Mouse (Mus musculus): ENCODE data around the gene Lurap1. TPM values are rescaled to one million over a fixed set of nuclear protein-coding genes. Genes with fewer than 3 reads are reported as not detected.
A peak's percentile ranks its signal among the peaks of the same experiment; 100 is the strongest.

Gene Lurap1
- polyA plus RNA-seq, 1 experiment from 2014 or later: 1.5 TPM

DNA sequence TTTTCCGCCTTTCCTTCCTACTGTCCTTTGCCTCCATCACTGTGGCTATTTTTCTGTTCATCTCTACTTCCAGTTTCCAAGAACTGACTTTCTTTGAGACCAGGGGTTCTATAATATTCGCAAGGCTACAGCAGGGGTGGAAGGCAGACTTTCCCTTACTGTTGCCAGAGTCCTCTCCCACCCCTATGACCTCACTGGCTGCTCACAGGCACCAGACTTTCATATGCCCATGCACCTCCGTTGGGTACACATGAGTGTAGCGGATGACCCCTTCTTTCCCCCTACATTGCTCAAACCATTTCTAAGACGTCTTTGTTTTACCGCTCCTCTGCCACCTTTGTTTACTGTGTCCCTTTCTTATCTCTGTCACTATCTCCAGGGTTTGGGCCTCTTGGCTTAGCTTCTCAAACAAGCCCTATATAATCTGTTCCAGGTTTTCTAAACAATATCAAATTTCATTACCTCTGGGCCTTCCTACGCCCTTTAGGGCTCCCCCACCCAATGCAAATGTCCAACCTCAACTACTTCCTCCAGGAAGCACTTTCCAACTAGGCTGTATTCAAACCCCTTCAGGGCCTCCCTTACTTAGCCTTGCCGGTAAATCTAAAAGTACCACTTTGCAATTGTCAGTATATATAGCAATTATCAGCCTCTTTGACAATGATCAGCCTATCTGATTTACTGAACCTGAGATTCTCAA lies 14.7 kb upstream of the Lurap1 start:
- Histone ChIP-seq H3K4me3 (ENCODE audit: low read depth, low read length) (no peak overlapping the region), H3K9me3 (replicated peaks; ENCODE audit: control insufficient read depth, low read length) (no peaks in the 10 kb centered on the region), H3K36me3 (ENCODE audit: control insufficient read depth, insufficient read depth, low read length) (no peaks in the 10 kb centered on the region), H3K9ac (ENCODE audit: low read length) (no peak overlapping the region), H3K27ac (ENCODE audit: low read depth, low read length) (no peak overlapping the region), H3K4me1 (ENCODE audit: control insufficient read depth, insufficient read depth, low read length) (no peaks in the 10 kb centered on the region), H3K27me3 (replicated peaks; ENCODE audit: control insufficient read depth, insufficient read depth, low read length) (no peaks in the 10 kb centered on the region), H3K4me2 (ENCODE audit: low read length) (no peak overlapping the region)
- 80% methylated on average over 8 of the region's 8 CpGs for WGBS
- ATAC-seq (no peak), DNase-seq (ENCODE audit: low spot score) (no peak)

DNA sequence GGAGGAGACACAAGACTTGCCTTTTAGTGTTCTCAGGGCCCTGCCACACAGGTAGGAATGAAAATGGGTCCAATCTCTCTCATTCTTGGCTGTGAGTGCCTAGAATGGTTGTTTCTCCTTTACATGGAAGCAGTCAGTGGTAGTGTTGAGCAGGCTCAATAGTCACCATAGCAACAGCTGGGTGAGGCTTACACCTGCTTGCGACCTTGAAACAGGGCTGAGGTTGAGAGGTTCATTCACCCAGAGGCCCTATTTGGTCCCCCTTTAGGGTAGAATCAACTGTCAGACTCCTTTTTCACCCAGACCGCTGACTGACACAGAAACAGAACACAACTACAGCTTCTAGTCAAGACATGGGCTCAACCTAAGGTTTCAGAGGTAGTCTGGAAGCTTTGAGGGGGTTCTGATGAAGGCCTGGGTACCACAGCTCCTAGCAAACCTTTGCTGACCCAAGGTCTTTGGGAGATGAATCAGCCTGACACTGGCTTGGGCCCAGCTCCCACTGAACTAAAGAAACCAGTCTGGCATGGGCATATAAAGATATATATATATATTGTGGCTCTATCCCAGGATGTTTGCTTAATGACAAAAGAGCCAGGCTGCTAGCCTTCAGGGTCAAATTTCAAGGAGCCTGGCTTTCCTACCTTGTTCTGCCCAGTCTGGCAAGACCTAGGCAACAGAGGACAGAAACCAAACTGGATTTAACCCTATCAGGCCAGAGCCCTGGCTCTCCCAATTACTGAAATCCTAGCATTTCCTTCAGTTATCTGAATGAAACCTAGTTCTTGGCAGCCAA lies 13.8 kb upstream of the Lurap1 start:
- Histone ChIP-seq H3K9ac (ENCODE audit: low read length) (no peak overlapping the region), H3K4me2 (ENCODE audit: low read length) (no peak overlapping the region), H3K27me3 (replicated peaks; ENCODE audit: control insufficient read depth, insufficient read depth, low read length) (no peaks in the 10 kb centered on the region), H3K36me3 (ENCODE audit: control insufficient read depth, insufficient read depth, low read length) (no peaks in the 10 kb centered on the region), H3K4me1 (ENCODE audit: control insufficient read depth, insufficient read depth, low read length) (no peaks in the 10 kb centered on the region), H3K4me3 (ENCODE audit: low read depth, low read length) (no peak overlapping the region), H3K27ac (ENCODE audit: low read depth, low read length) (no peak overlapping the region), H3K9me3 (replicated peaks; ENCODE audit: control insufficient read depth, low read length) (no peaks in the 10 kb centered on the region)
- DNase-seq (ENCODE audit: low spot score) (no peak), ATAC-seq (no peak)
- WGBS: 85% methylated on average over 2 of the region's 2 CpGs

DNA sequence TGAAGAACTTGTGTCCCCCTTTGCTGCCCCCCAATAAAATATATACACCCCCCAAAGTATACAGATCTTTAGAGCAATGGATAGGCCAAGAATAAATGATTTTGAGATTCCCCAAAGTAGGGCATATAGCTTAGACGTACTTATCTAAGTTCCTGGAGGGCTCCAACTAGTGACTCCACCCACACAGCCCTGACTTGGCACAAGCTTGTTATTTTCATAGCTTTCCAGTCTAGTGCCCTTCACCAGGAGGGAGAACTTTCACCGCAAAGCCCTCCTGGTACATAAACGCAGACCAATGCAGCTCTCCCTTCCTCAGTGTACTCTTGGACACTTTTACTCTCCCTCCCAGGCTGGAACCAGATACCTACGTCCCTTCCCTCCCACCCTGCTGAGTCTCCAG lies 11.0 kb upstream of the Lurap1 start:
- ATAC-seq: no peak
- Histone ChIP-seq H3K27ac (ENCODE audit: low read depth, low read length) (no peak overlapping the region), H3K4me2 (ENCODE audit: low read length) (no peak overlapping the region), H3K36me3 (ENCODE audit: control insufficient read depth, insufficient read depth, low read length) (peaks cover 24% of the 10 kb centered on the region), H3K9me3 (replicated peaks; ENCODE audit: control insufficient read depth, low read length) (no peaks in the 10 kb centered on the region), H3K27me3 (replicated peaks; ENCODE audit: control insufficient read depth, insufficient read depth, low read length) (no peaks in the 10 kb centered on the region), H3K4me1 (ENCODE audit: control insufficient read depth, insufficient read depth, low read length) (no peaks in the 10 kb centered on the region), H3K9ac (ENCODE audit: low read length) (no peak overlapping the region), H3K4me3 (ENCODE audit: low read depth, low read length) (no peak overlapping the region)
- 82% methylated on average over 4 of the region's 4 CpGs for whole genome bisulfite sequencing
- DNase-seq (ENCODE audit: low spot score): no peak

DNA sequence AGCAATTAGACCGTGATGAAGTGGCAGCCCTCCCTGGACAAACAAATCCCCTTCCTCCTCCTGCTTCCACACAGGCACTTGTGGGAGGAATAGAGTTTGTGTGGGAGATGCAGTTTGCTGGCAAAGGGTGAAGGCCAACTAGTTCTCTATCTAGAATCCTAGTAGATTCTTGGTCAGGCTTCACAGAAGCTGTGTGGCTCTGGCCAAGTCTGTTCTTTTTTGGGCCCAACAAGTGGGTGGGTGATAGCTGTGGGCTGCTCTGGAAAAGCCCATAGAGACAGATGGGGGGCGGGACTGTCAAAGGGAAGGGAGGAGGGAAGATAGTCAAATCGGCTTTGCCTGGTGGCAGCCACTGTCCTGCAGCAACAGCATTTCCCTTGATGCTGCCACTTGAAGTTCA lies 9.6 kb upstream of the Lurap1 start:
- Histone ChIP-seq H3K4me2 (ENCODE audit: low read length) (no peak overlapping the region), H3K36me3 (ENCODE audit: control insufficient read depth, insufficient read depth, low read length) (peaks cover 38% of the 10 kb centered on the region), H3K4me1 (ENCODE audit: control insufficient read depth, insufficient read depth, low read length) (no peaks in the 10 kb centered on the region), H3K27me3 (replicated peaks; ENCODE audit: control insufficient read depth, insufficient read depth, low read length) (no peaks in the 10 kb centered on the region), H3K27ac (ENCODE audit: low read depth, low read length) (no peak overlapping the region), H3K9ac (ENCODE audit: low read length) (no peak overlapping the region), H3K9me3 (replicated peaks; ENCODE audit: control insufficient read depth, low read length) (no peaks in the 10 kb centered on the region), H3K4me3 (ENCODE audit: low read depth, low read length) (no peak overlapping the region)
- 79% methylated on average over 3 of the region's 3 CpGs for WGBS
- DNase-seq (ENCODE audit: low spot score) (no peak), ATAC-seq (no peak)

DNA sequence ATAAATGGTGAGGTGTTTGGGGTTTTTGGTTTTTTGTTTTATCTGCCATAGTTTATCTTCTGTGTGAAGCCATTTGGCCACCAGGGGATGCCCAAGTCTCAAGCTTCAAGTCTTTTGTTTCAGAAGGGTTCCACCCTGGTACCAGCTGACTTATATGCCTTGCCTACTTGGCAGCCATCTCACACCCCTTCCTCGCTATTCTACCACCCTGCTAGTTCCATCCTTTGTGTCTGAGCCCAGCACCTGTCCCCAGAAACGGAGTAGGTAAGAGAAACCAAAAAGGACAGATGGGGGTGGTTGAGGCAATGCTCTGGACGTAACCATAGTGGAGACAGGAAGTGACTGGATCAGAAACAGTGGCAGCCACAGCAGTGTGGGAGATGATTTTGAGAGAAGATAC lies 8.8 kb upstream of the Lurap1 start:
- Histone ChIP-seq H3K9ac (ENCODE audit: low read length) (no peak overlapping the region), H3K9me3 (replicated peaks; ENCODE audit: control insufficient read depth, low read length) (no peaks in the 10 kb centered on the region), H3K27me3 (replicated peaks; ENCODE audit: control insufficient read depth, insufficient read depth, low read length) (no peaks in the 10 kb centered on the region), H3K4me3 (ENCODE audit: low read depth, low read length) (no peak overlapping the region), H3K4me1 (ENCODE audit: control insufficient read depth, insufficient read depth, low read length) (no peaks in the 10 kb centered on the region), H3K36me3 (ENCODE audit: control insufficient read depth, insufficient read depth, low read length) (peaks cover 46% of the 10 kb centered on the region), H3K4me2 (ENCODE audit: low read length) (no peak overlapping the region), H3K27ac (ENCODE audit: low read depth, low read length) (no peak overlapping the region)
- ATAC-seq (peak; percentile 64), DNase-seq (ENCODE audit: low spot score) (peak; percentile 73)
- 69% methylated on average over 3 of the region's 3 CpGs for WGBS

GRCm38 (mm10) chr4:116157882-116158281 lies 6.7 kb upstream of the Lurap1 start:
- ATAC-seq (no peak), DNase-seq (ENCODE audit: low spot score) (no peak)
- Histone ChIP-seq H3K9me3 (replicated peaks; ENCODE audit: control insufficient read depth, low read length) (no peaks in the 10 kb centered on the region), H3K27ac (ENCODE audit: low read depth, low read length) (no peak overlapping the region), H3K9ac (ENCODE audit: low read length) (no peak overlapping the region), H3K4me1 (ENCODE audit: control insufficient read depth, insufficient read depth, low read length) (no peaks in the 10 kb centered on the region), H3K27me3 (replicated peaks; ENCODE audit: control insufficient read depth, insufficient read depth, low read length) (no peaks in the 10 kb centered on the region), H3K4me2 (ENCODE audit: low read length) (no peak overlapping the region), H3K36me3 (ENCODE audit: control insufficient read depth, insufficient read depth, low read length) (peaks cover 65% of the 10 kb centered on the region), H3K4me3 (ENCODE audit: low read depth, low read length) (no peak overlapping the region)
- 88% methylated on average over 2 of the region's 2 CpGs for WGBS

DNA sequence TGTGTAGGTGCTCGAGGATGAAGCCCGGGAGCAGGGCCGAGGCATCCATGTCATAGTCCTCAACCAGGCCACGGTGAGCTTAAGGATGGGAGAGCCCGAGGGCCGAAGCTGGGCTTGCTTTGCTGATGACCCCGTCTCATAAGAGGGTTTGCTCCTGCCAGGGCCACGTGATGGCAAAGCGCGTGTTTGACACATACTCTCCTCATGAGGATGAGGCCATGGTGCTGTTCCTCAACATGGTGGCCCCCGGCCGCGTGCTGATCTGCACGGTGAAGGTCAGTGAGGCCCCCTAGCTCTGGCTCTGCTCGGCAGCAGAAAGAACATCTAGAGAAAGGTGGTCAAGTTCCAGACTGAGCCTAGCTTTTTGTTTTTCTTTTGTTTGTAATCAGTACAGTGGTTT lies 1.6 kb upstream of the Lurap1 start:
- peaks cover 57% of the 10 kb centered on the region for H3K36me3 ChIP-seq (ENCODE audit: control insufficient read depth, insufficient read depth, low read length)

DNA sequence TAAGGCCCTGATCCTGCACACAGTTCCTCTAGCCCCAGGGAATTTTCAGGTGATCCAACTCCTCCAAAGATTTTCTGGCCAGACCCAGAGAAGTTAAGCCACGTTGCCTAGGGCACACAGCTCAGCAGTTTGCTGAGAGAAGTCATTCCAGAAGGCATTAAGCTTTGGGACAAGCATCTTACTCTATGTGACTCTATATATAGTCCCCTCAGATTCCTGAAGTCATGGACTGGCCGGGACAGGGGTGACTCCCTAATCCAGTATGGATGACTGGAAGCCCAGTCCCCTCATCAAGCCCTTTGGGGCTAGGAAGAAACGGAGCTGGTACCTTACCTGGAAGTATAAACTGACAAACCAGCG lies 296 bp downstream of the Lurap1 start:
- ATAC-seq (peak; percentile 11; the same call in 1 of the 2 replicates), DNase-seq (ENCODE audit: low spot score) (no peak)
- H3K27ac ChIP-seq (ENCODE audit: low read depth, low read length): no peak overlapping the region; the same call in 1 of the 2 replicates
- peaks cover 4% of the 10 kb centered on the region; the same call in 1 of the 2 replicates for H3K4me1 ChIP-seq (ENCODE audit: control insufficient read depth, insufficient read depth, low read length)
- H3K9me3 ChIP-seq (replicated peaks; ENCODE audit: control insufficient read depth, low read length): no peaks in the 10 kb centered on the region
- 13% methylated on average over 4 of the region's 4 CpGs for WGBS
- H3K4me3 ChIP-seq (ENCODE audit: low read depth, low read length): peak overlapping the region; percentile 67
- H3K9ac ChIP-seq (ENCODE audit: low read length): peak overlapping the region; percentile 95
- H3K4me2 ChIP-seq (ENCODE audit: low read length): peak overlapping the region; percentile 78
- H3K27me3 ChIP-seq (replicated peaks; ENCODE audit: control insufficient read depth, insufficient read depth, low read length): no peaks in the 10 kb centered on the region
- H3K36me3 ChIP-seq (ENCODE audit: control insufficient read depth, insufficient read depth, low read length): peaks cover 39% of the 10 kb centered on the region

More for the DNA sequence above, 1.6 kb upstream of the Lurap1 start:
- Histone ChIP-seq H3K9ac (ENCODE audit: low read length) (no peak overlapping the region), H3K4me3 (ENCODE audit: low read depth, low read length) (no peak overlapping the region), H3K27ac (ENCODE audit: low read depth, low read length) (no peak overlapping the region), H3K4me1 (ENCODE audit: control insufficient read depth, insufficient read depth, low read length) (peaks cover 4% of the 10 kb centered on the region; the same call in 1 of the 2 replicates), H3K27me3 (replicated peaks; ENCODE audit: control insufficient read depth, insufficient read depth, low read length) (no peaks in the 10 kb centered on the region), H3K9me3 (replicated peaks; ENCODE audit: control insufficient read depth, low read length) (no peaks in the 10 kb centered on the region), H3K4me2 (ENCODE audit: low read length) (no peak overlapping the region)
- 96% methylated on average over 15 of the region's 15 CpGs for WGBS
- no peak for ATAC-seq
- no peak for DNase-seq (ENCODE audit: low spot score)

Measured in forebrain, embryonic 14.5 days (tissue).